Mouse (Mus musculus) embryonic facial prominence, embryonic 12.5 days (tissue): ENCODE measurements around the gene Vmn2r56. TPM values are rescaled to one million over a fixed set of nuclear protein-coding genes. Genes with fewer than 3 reads are reported as not detected.
"Not testable (repeated sequence)": the region's sequence is repeated elsewhere in the genome, so short reads cannot be mapped to it uniquely, and the experiment has no call there.

ENCODE experiments used
- ATAC-seq: fragments of 200-750 bp; cut with Nextera tagmentation; 2 replicates; pipeline ENCODE4 v1.8.0; 2017; ENCODE audit not compliant: insufficient number of reproducible peaks, insufficient read depth, low FRiP score, low TSS enrichment
- H3K27ac ChIP-seq: fragments of 300-500 bp; sonication (generic); 2 replicates; pipeline ENCODE4 v1.5.1; 2016; ENCODE audit warnings: mild to moderate bottlenecking
- H3K27me3 ChIP-seq: fragments of 300-500 bp; sonication (generic); 2 replicates; pipeline ENCODE4 v1.6.1; 2016; ENCODE audit warnings: mild to moderate bottlenecking, moderate library complexity
- H3K36me3 ChIP-seq: fragments of 300-500 bp; sonication (generic); 2 replicates; pipeline ENCODE4 v1.6.1; 2016; ENCODE audit warnings: mild to moderate bottlenecking
- H3K4me1 ChIP-seq: fragments of 300-500 bp; sonication (generic); 2 replicates; pipeline ENCODE4 v1.6.1; 2016
- H3K4me2 ChIP-seq: fragments of 300-500 bp; sonication (generic); replicated peaks from 2 replicates; pipeline ENCODE4 v1.6.1; 2016; ENCODE audit warnings: mild to moderate bottlenecking, moderate library complexity
- H3K4me3 ChIP-seq: fragments of 300-500 bp; sonication (generic); 2 replicates; pipeline ENCODE4 v1.5.1; 2016; ENCODE audit warnings: mild to moderate bottlenecking
- H3K9ac ChIP-seq: fragments of 300-500 bp; sonication (generic); 2 replicates; pipeline ENCODE4 v1.6.1; 2016; ENCODE audit warnings: mild to moderate bottlenecking, moderate library complexity
- H3K9me3 ChIP-seq: fragments of 300-500 bp; sonication (generic); 2 replicates; pipeline ENCODE4 v1.6.1; 2016; ENCODE audit warnings: mild to moderate bottlenecking, moderate library complexity
- WGBS: fragments of 180-500 bp; shearing (Covaris S2); methylation state at CpG from one replicate; pipeline ENCODE4 v1.1.7; 2016; 5-methylcytosine and 5-hydroxymethylcytosine counted together
- polyA plus RNA-seq: library from polyadenylated mRNA; unstranded; fragments of >200 nt; fragmentation: Nextera tagmentation; extraction: Ambion mirVana; gene quantifications from 2 replicates; pipeline ENCODE4 v1.2.1, GENCODE M21; 2016

The Vmn2r56 gene
- polyA plus RNA-seq: not detected in 2 replicates

DNA sequence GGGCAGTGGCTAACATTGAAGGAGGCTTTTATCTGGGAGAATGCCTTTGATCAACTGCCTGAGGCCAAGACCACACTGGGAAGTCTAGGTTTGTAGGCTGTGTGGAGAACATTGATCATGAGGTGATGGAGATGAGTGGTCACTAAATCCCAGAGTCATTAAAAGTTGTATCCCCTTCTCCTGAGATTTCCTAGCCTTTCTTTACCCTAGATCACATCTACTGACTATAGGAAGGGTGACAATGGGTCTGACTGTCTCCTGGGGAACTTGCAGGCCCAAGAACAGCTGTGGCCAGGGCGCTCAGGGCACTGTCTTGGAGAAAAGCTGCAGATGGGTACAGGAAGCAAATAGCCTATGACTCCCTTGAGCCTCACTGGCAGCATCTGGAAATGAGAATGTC is at the start of gene Vmn2r56:
Gene Vmn2r56, minus strand, starts transcription at position 101 of the 400 bp plus-strand sequence.
- Histone ChIP-seq H3K9ac (no peak within 1 kb of the TSS), H3K4me2 (no peak within 1 kb of the TSS), H3K4me1 (no peaks in the 10 kb centered on the region), H3K27ac (no peak within 1 kb of the TSS), H3K36me3 (no peaks in the 10 kb centered on the region), H3K4me3 (no peak within 1 kb of the TSS), H3K9me3 (no peaks in the 10 kb centered on the region), H3K27me3 (no peaks in the 10 kb centered on the region)
- 55% methylated on average over 1 of the region's 1 CpGs for WGBS
- ATAC-seq: no peak

DNA sequence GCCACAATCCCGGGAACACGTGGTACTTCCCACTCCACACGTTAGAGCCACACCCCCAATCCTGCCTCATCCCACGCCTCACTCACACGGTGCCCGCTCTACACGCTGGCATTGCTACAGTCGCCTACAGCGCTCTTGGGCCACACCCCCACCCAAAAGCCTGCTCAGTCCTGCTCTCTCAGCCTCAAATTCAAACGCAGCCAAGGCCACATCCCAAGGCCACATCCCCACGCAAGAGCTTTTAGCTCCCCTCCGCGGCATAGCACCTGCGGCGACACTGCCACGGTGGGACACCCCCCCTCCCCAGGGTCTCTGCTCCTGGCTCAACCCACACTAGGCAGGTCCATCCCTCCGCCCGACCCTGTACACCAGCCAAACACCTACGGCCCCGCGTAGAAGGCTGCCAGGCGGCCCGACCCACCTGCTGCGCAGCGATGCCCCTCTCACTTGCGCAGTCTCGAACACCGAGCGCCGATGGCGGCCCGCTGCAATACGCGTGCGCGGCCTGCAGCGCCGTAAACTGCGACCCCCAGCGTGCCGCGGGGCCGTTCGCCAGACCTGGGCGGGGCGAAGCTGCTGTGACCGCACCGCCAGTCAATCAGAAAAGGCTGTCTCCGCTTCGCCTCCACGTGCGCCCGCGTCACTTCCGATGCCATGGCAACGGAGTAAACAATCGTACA is 45.5 kb upstream of the Vmn2r56 start:
- H3K9me3 ChIP-seq: no peaks in the 10 kb centered on the region
- peak; percentile 90 for ATAC-seq
- no peaks in the 10 kb centered on the region for H3K27me3 ChIP-seq
- 0 out of 2 replicates have a peak overlapping the region, but pooled peaks have one; percentile 31 for H3K27ac ChIP-seq
- under 1% methylated on average over 57 of the region's 57 CpGs for WGBS
- peaks cover 6% of the 10 kb centered on the region; the same call in 1 of the 2 replicates for H3K4me1 ChIP-seq
- peak overlapping the region; percentile 79 for H3K9ac ChIP-seq
- peak overlapping the region; percentile 76 for H3K4me3 ChIP-seq
- peak overlapping the region; percentile 96 for H3K4me2 ChIP-seq
- H3K36me3 ChIP-seq: peaks cover 3% of the 10 kb centered on the region

DNA sequence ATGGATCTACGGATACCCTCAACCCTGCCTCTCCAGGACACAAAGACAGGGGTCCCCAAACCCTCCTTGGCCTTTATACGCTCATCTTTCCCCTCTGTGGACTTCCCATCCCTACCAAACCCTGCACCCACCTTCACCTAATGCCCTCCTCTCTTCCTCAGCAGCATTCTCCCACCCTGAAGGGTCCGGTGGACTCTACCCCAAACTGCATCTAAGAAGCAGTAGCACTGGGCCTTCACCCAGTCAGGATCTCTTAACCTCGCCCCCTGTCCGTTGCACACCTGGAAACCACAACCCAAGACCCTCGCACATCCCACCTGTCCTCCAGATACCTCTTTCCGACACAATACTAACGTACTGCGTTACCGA is 45.0 kb upstream of the Vmn2r56 start:
- Histone ChIP-seq H3K9ac (peak overlapping the region; percentile 79), H3K4me1 (peaks cover 6% of the 10 kb centered on the region; the same call in 1 of the 2 replicates), H3K36me3 (peaks cover 8% of the 10 kb centered on the region), H3K9me3 (0 out of 2 replicates have a peak, but pooled peaks cover 3% of the 10 kb centered on the region), H3K27me3 (no peaks in the 10 kb centered on the region), H3K27ac (no peak overlapping the region), H3K4me3 (peak overlapping the region; percentile 76), H3K4me2 (peak overlapping the region; percentile 96)
- ATAC-seq: peak; percentile 41; the same call in 1 of the 2 replicates
- 20% methylated on average over 10 of the region's 10 CpGs for WGBS

DNA sequence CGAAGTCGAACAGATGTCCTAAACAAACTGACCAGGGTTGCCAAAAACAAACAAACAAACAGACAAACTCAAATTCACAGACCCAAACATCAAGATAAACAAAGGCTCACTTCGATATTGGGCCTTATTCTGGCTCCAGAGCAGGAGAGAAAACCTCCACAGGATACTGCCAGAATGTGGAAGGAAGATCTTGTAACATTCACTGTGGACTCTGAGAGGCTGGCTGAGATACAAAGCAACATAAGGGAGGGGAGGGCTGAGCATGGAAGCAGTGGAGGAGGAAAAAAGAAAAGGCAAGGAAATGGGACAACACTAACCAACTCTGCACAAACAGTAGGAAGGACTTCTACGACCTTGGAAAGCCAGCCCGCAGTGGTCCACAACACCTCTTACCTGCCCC is 44.3 kb upstream of the Vmn2r56 start:
- Histone ChIP-seq H3K4me2 (peak overlapping the region; percentile 96; the same call in 1 of the 2 replicates), H3K9me3 (0 out of 2 replicates have a peak, but pooled peaks cover 6% of the 10 kb centered on the region), H3K4me3 (peak overlapping the region; percentile 76; the same call in 1 of the 2 replicates), H3K27ac (no peak overlapping the region), H3K27me3 (no peaks in the 10 kb centered on the region), H3K4me1 (peaks cover 6% of the 10 kb centered on the region; the same call in 1 of the 2 replicates), H3K9ac (no peak overlapping the region; the same call in 1 of the 2 replicates), H3K36me3 (peaks cover 14% of the 10 kb centered on the region)
- no peak for ATAC-seq
- WGBS: 87% methylated on average over 5 of the region's 5 CpGs

DNA sequence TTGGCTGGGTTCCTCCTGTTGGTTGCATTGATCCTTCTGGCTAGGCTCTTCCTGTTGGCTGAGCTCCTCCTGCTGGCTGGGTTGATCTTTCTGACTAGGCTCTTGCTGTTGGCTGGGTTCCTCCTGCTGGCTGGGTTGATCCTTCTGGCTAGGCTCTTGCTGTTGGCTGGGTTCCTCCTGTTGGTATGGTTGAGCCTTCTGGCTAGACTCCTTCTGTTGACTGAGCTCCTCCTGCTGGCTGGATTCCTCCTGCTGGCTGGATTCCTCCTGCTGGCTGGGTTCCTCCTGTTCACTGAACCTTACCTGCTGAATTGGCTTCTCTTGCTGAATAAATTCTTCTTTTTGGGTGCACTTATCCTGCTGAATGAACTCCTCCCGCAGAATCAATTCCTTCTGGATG is 39.8 kb upstream of the Vmn2r56 start:
- Histone ChIP-seq H3K27ac (no peak overlapping the region), H3K9ac (no peak overlapping the region), H3K4me3 (no peak overlapping the region), H3K36me3 (peaks cover 47% of the 10 kb centered on the region), H3K4me2 (no peak overlapping the region), H3K9me3 (0 out of 2 replicates have a peak, but pooled peaks cover 7% of the 10 kb centered on the region), H3K27me3 (no peaks in the 10 kb centered on the region), H3K4me1 (peaks cover 2% of the 10 kb centered on the region; the same call in 1 of the 2 replicates)
- 92% methylated on average over 1 of the region's 1 CpGs for WGBS
- no peak for ATAC-seq

GRCm38 (mm10) chr7:12774111-12774510 is 39.3 kb upstream of the Vmn2r56 start:
- Histone ChIP-seq H3K27me3 (no peaks in the 10 kb centered on the region), H3K4me2 (no peak overlapping the region), H3K4me3 (no peak overlapping the region), H3K9me3 (0 out of 2 replicates have a peak, but pooled peaks cover 7% of the 10 kb centered on the region), H3K27ac (no peak overlapping the region), H3K4me1 (no peaks in the 10 kb centered on the region), H3K9ac (no peak overlapping the region), H3K36me3 (peaks cover 52% of the 10 kb centered on the region)
- ATAC-seq: no peak
- 93% methylated on average over 9 of the region's 9 CpGs for WGBS

- H3K4me3 ChIP-seq: 0 out of 2 replicates have a peak overlapping the region, but pooled peaks have one; percentile 17
- H3K36me3 ChIP-seq: no peaks in the 10 kb centered on the region
- H3K27ac ChIP-seq: no peak overlapping the region
- ATAC-seq: no peak
- H3K9me3 ChIP-seq: peaks cover 5% of the 10 kb centered on the region; the same call in 1 of the 2 replicates
- H3K4me2 ChIP-seq: 0 out of 2 replicates have a peak overlapping the region, but pooled peaks have one; percentile 7
- WGBS: 80% methylated on average over 24 of the region's 24 CpGs
- H3K9ac ChIP-seq: no peak overlapping the region
- no peaks in the 10 kb centered on the region for H3K4me1 ChIP-seq
- no peaks in the 10 kb centered on the region for H3K27me3 ChIP-seq
Observed at GRCm38 (mm10) chr7:12749431-12750198, 14.8 kb upstream of the Vmn2r56 start.

- 81% methylated on average over 3 of the region's 3 CpGs for WGBS
- H3K27me3 ChIP-seq: not testable (repeated sequence)
Observed at GRCm38 (mm10) chr7:12684903-12685302, 49.9 kb downstream of the Vmn2r56 start, which contains the start of gene Vmn2r55. Gene Vmn2r55 (minus strand): TSS chr7:12685003.

DNA sequence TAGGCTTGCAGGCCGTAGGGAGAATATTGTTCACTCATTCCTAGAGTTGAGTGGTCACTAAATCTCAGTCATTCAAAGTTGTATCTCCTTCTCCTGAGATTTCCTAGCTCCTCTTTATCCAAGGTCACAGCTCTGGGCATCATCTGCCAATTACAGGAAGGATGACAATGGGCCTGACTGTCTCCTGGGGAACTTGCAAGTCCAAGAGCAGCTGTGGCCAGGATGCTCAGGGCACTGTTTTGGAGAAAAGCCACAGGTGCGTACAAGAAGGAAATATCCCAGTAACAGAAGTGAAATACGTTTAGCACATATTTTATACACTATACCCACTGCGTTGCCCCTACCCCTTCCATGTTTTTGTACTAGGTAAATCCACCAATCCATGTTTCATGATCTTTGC is 94.6 kb downstream of the Vmn2r56 start, which contains the start of gene Vmn2r54:
Gene Vmn2r54, minus strand, starts transcription at position 101 of the 400 bp plus-strand sequence.
- not testable (repeated sequence) for H3K4me1 ChIP-seq, H3K4me3 ChIP-seq, H3K27me3 ChIP-seq, H3K9me3 ChIP-seq, ATAC-seq, H3K9ac ChIP-seq, H3K4me2 ChIP-seq, H3K36me3 ChIP-seq, H3K27ac ChIP-seq
- WGBS: 78% methylated on average over 3 of the region's 4 CpGs

More at GRCm38 (mm10) chr7:12684903-12685302, 49.9 kb downstream of the Vmn2r56 start, which contains the start of gene Vmn2r55:
- not testable (repeated sequence) for H3K4me2 ChIP-seq, H3K9ac ChIP-seq, H3K36me3 ChIP-seq, H3K4me3 ChIP-seq, ATAC-seq, H3K9me3 ChIP-seq, H3K27ac ChIP-seq, H3K4me1 ChIP-seq
